Mouse (Mus musculus): ENCODE data around the gene Clec1a. TPM values are rescaled to one million over a fixed set of nuclear protein-coding genes. Genes with fewer than 3 reads are reported as not detected.

The Clec1a gene
- polyA plus RNA-seq, 1 experiment from 2014 or later, result 2.7 TPM

Other genes starting within 250 kb of the Clec1a start
- gene Cd69, start 176.6 kb downstream of the Clec1a start, polyA plus RNA-seq (2014; fragmentation: Nextera tagmentation; extraction: Ambion mirVana), result 0.18 and 0.35 TPM in 2 replicates
- gene 4922502D21Rik, start 120.2 kb downstream of the Clec1a start, polyA plus RNA-seq (2014; fragmentation: Nextera tagmentation; extraction: Ambion mirVana), result 0.17 TPM in 1 of 2 replicates, not detected in the other
- gene Clec12a, start 109.3 kb downstream of the Clec1a start, polyA plus RNA-seq (2014; fragmentation: Nextera tagmentation; extraction: Ambion mirVana), result 1.9 and 3.0 TPM in 2 replicates
- gene Clec12b, start 66.1 kb downstream of the Clec1a start, polyA plus RNA-seq (2014; fragmentation: Nextera tagmentation; extraction: Ambion mirVana), result 0.21 TPM in 1 of 2 replicates, not detected in the other
- gene Clec1b, start 54.7 kb downstream of the Clec1a start, polyA plus RNA-seq (2014; fragmentation: Nextera tagmentation; extraction: Ambion mirVana), result 1.6 and 2.2 TPM in 2 replicates
- gene Clec9a, start 43.1 kb downstream of the Clec1a start, polyA plus RNA-seq (2014; fragmentation: Nextera tagmentation; extraction: Ambion mirVana), result 0.17 and 0.24 TPM in 2 replicates
- gene Olr1, start 55.2 kb upstream of the Clec1a start, polyA plus RNA-seq (2014; fragmentation: Nextera tagmentation; extraction: Ambion mirVana), result 0.06 TPM in 1 of 2 replicates, not detected in the other
- not detected in 2 replicates for gene Tmem52b, start 60.6 kb upstream of the Clec1a start, polyA plus RNA-seq (2014; fragmentation: Nextera tagmentation; extraction: Ambion mirVana)
- gene Gabarapl1, start 81.2 kb upstream of the Clec1a start, polyA plus RNA-seq (2014; fragmentation: Nextera tagmentation; extraction: Ambion mirVana), result 19.8 and 21.4 TPM in 2 replicates
- not detected in 2 replicates for gene Klre1, start 125.9 kb upstream of the Clec1a start, polyA plus RNA-seq (2014; fragmentation: Nextera tagmentation; extraction: Ambion mirVana)
- 0.26 and 2.4 TPM in 2 replicates for gene Klrd1, start 139.8 kb upstream of the Clec1a start, polyA plus RNA-seq (2014; fragmentation: Nextera tagmentation; extraction: Ambion mirVana)
- gene Klrk1, start 171.9 kb upstream of the Clec1a start, polyA plus RNA-seq (2014; fragmentation: Nextera tagmentation; extraction: Ambion mirVana), result 0.06 TPM in 1 of 2 replicates, not detected in the other
- gene Klrc3, start 191.3 kb upstream of the Clec1a start, polyA plus RNA-seq (2014; fragmentation: Nextera tagmentation; extraction: Ambion mirVana), result not detected in 2 replicates
- not detected in 2 replicates for gene Klrc2, start 208.7 kb upstream of the Clec1a start, polyA plus RNA-seq (2014; fragmentation: Nextera tagmentation; extraction: Ambion mirVana)
- gene Klrc1, start 227.0 kb upstream of the Clec1a start, polyA plus RNA-seq (2014; fragmentation: Nextera tagmentation; extraction: Ambion mirVana), result not detected in 2 replicates